Mouse (Mus musculus) spleen, adult 2 months (tissue): Measurements from ENCODE around the gene Trim32. TPM values are rescaled to one million over a fixed set of nuclear protein-coding genes. Genes with fewer than 3 reads are reported as not detected.

Experiments used
- DNase-seq, 2 experiments: peaks; one replicate each; pipeline versions ENCODE4 v3.0.0 to v3.0.0-alpha.2; 2012 to 2021; ENCODE audit warnings: low spot score in 2 of 2, low read depth in 1 of 2
- H3K27ac ChIP-seq: fragments of 200-500 bp; 2 replicates; pipeline ENCODE4 v1.5.1; 2012; ENCODE audit warnings: low read length, inconsistent platforms; ENCODE audit not compliant: insufficient read depth
- H3K27me3 ChIP-seq: fragments of 200-500 bp; 2 replicates; pipeline ENCODE4 v1.6.1; 2012; ENCODE audit warnings: mild to moderate bottlenecking, moderate library complexity, low read length, inconsistent platforms; ENCODE audit not compliant: control insufficient read depth, insufficient read depth
- H3K36me3 ChIP-seq: fragments of 200-500 bp; 2 replicates; pipeline ENCODE4 v1.6.1; 2012; ENCODE audit warnings: mild to moderate bottlenecking, low read length, inconsistent platforms; ENCODE audit not compliant: control insufficient read depth, insufficient read depth
- H3K4me1 ChIP-seq: fragments of 200-500 bp; 2 replicates; pipeline ENCODE4 v1.6.1; 2011; ENCODE audit warnings: inconsistent platforms; ENCODE audit not compliant: control insufficient read depth, insufficient read depth, insufficient read length
- H3K4me3 ChIP-seq: fragments of 200-500 bp; 2 replicates; pipeline ENCODE4 v1.5.1; 2011; ENCODE audit warnings: mild to moderate bottlenecking, inconsistent platforms; ENCODE audit not compliant: insufficient read depth, insufficient read length; ENCODE audit errors: extremely low read depth
- CTCF ChIP-seq: fragments of 200-500 bp; IDR thresholded peaks from 2 replicates; pipeline ENCODE4 v1.5.1; 2011; ENCODE audit warnings: mild to moderate bottlenecking, inconsistent platforms; ENCODE audit not compliant: insufficient read depth, insufficient read length, insufficient replicate concordance; ENCODE audit errors: extremely low read depth
- POLR2A ChIP-seq: fragments of 200-500 bp; IDR thresholded peaks from 2 replicates; pipeline ENCODE4 v1.6.1; 2011; ENCODE audit warnings: low read depth, low read length, inconsistent platforms
- WGBS: fragments of 180-500 bp; shearing (Covaris S2); methylation state at CpG from one replicate; pipeline ENCODE4 v1.1.7; 2018; 5-methylcytosine and 5-hydroxymethylcytosine counted together
- polyA plus RNA-seq: library from polyadenylated mRNA; depleted of rRNA; stranded (reverse); fragments of >200 nt; gene quantifications from 2 replicates; pipeline ENCODE4 v1.2.3, GENCODE M21; 2012; rRNA removed

Gene Trim32
- polyA plus RNA-seq, result 9.6 and 11.4 TPM in 2 replicates

- Histone ChIP-seq H3K27me3 (no peaks in the 10 kb centered on the region), H3K4me3 (peak within 1 kb of the TSS; percentile 81), H3K36me3 (no peaks in the 10 kb centered on the region), H3K4me1 (peaks cover 5% of the 10 kb centered on the region; the same call in 1 of the 2 replicates), H3K27ac (no peak within 1 kb of the TSS)
- TF ChIP-seq CTCF (no peak), POLR2A (peak; percentile 19; the same call in 1 of the 2 replicates)
- peak; percentile 70 to 96 for DNase-seq
- 7% methylated on average over 33 of the region's 33 CpGs for WGBS
Observed at GRCm38 (mm10) chr4:65604504-65605150, at the start of gene Trim32. TSS of gene Trim32 (plus strand) at chr4:65604986.

- no peaks in the 10 kb centered on the region for H3K4me1 ChIP-seq
- 44% methylated on average over 4 of the region's 4 CpGs for WGBS
- no peaks in the 10 kb centered on the region for H3K36me3 ChIP-seq
- no peak for DNase-seq
- no peak overlapping the region for H3K27ac ChIP-seq
- no peak for TF ChIP-seq CTCF
- TF ChIP-seq POLR2A, result no peak
- H3K4me3 ChIP-seq, result no peak overlapping the region
- H3K27me3 ChIP-seq, result no peaks in the 10 kb centered on the region
Observed at GRCm38 (mm10) chr4:65565493-65565892, 39.3 kb upstream of the Trim32 start.

DNA sequence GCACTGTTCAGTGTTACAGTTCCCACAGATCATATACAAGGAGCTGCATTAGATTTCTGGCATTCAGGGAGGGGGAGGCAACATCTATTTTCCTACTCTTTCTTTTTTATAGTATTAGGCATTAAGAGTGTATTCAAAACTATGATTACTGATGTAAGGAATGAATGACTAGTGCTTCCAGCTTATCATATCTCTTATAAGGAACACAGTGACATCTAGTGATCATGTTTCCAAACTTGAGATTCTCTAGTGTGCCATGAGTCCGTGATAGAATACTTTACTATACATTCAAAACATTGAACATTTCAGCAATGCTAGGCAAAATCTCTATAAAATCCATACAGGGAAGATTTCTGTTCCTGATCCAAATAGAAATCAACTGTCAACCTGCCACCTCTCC is 24.5 kb upstream of the Trim32 start:
- no peak for DNase-seq
- no peaks in the 10 kb centered on the region for H3K4me1 ChIP-seq
- TF ChIP-seq CTCF, result no peak
- TF ChIP-seq POLR2A, result no peak
- H3K36me3 ChIP-seq, result no peaks in the 10 kb centered on the region
- no peak overlapping the region for H3K27ac ChIP-seq
- H3K4me3 ChIP-seq, result no peak overlapping the region
- no peaks in the 10 kb centered on the region for H3K27me3 ChIP-seq
- WGBS, result 40% methylated on average over 1 of the region's 1 CpGs

- Histone ChIP-seq H3K4me1 (no peaks in the 10 kb centered on the region), H3K27ac (no peak overlapping the region), H3K27me3 (no peaks in the 10 kb centered on the region), H3K36me3 (no peaks in the 10 kb centered on the region), H3K4me3 (no peak overlapping the region)
- WGBS, result 76% methylated on average over 5 of the region's 5 CpGs
- TF ChIP-seq POLR2A (no peak), CTCF (no peak)
- DNase-seq, result no peak
Observed at GRCm38 (mm10) chr4:65586947-65587346, 17.8 kb upstream of the Trim32 start.

DNA sequence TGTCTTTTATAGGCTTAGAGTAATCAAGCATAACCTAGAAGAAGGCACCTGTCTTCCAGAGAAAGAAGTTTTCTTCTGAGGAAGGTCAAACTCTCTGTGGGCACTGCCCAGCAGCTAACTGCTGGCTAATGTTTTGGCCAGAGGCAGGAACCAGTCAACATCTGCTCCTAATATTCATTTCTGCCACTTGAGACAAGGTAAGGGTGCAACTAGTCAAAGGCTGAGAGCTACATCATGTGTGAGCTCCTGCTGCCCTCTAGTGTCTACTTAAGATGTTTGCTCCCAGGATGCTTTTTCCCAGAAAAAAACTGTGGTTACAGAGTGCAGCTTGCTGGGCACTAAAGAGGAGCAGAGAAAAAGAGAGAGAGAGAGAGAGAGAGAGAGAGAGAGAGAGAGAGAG is 15.0 kb upstream of the Trim32 start:
- Histone ChIP-seq H3K27ac (no peak overlapping the region), H3K4me1 (no peaks in the 10 kb centered on the region), H3K4me3 (no peak overlapping the region), H3K27me3 (no peaks in the 10 kb centered on the region), H3K36me3 (no peaks in the 10 kb centered on the region)
- no peak for DNase-seq
- TF ChIP-seq CTCF (no peak), POLR2A (no peak)

DNA sequence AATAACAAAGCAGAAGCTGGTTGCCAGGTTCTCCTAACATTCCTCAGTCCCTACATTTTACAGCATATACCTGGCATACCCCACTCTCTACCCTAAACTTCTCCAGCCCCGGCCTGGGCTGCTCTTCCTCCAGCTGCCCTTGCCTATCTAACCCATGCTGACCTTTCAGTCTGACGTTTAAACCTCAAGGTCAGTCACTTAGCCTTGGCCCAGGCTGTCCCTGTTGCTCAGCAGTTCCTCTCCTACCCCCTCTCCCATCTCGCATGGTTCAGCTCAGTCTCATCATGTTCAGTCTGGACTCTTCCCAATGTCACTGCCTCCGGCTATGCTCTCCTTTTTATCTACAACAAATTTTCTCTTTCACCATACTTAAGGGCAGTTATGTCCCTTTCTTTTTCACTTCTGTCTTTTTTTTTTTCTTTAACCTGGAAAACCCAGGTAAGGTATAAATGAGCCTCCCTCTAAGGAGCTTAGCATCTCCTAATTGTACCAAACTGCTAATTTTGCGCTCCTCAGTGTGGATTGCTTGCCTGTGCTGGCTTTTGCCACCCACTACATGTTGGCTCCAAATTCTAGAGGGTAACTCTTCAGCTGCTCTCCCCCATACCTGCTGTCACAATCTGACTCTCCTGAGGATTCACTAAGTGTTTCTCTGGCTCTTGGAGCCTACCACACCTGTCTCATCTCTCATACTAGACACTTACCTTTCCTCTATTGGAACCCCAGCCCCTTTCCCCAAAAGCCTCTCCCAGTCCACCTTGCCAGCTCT is 10.0 kb upstream of the Trim32 start:
- Histone ChIP-seq H3K36me3 (no peaks in the 10 kb centered on the region), H3K4me3 (no peak overlapping the region), H3K27ac (no peak overlapping the region), H3K27me3 (no peaks in the 10 kb centered on the region), H3K4me1 (no peaks in the 10 kb centered on the region)
- WGBS, result 75% methylated on average over 5 of the region's 5 CpGs
- DNase-seq, result no peak
- TF ChIP-seq POLR2A, result no peak
- no peak for TF ChIP-seq CTCF

DNA sequence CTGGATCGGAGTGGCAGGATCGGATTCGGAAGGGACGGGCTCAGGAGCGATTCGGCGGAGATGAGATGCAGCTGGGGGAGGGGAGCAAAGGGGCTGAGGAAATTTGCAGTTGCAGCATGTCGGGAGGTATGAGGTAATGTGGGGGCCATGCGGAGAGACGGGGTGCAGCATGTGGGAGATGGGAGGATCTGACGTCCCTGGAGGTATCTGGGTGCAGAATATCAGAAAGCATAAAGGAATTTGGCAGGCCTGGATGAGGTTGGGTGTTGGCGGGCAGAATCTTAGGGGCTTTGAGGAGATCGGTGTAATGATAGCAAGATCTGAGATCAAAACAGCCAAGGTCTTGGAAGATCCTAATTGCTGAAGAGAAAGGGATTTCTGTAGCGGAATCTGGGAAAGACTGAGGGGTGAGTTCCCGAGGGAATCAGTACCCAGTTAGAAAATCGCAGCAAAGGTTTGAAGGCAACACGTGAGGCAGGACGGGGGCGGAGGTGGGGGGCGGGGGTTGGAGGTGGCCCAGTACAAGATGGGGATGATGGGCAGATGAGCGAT is 441 bp downstream of the Trim32 start:
- peak overlapping the region; percentile 81 for H3K4me3 ChIP-seq
- H3K4me1 ChIP-seq, result peaks cover 5% of the 10 kb centered on the region; the same call in 1 of the 2 replicates
- TF ChIP-seq POLR2A (no peak), CTCF (no peak)
- H3K27me3 ChIP-seq, result no peaks in the 10 kb centered on the region
- no peak overlapping the region for H3K27ac ChIP-seq
- 1% methylated on average over 21 of the region's 21 CpGs for WGBS
- DNase-seq, result no peak
- no peaks in the 10 kb centered on the region for H3K36me3 ChIP-seq
